Mouse (Mus musculus) adrenal gland, postnatal 36 days (tissue): ENCODE results near the gene Olfr492. TPM values are rescaled to one million over a fixed set of nuclear protein-coding genes. Genes with fewer than 3 reads are reported as not detected.

Experiments
- DNase-seq, 2 experiments: peaks; one replicate each; pipeline ENCODE4 v3.0.0; 2021; ENCODE audit warnings: mixed read lengths in 1 of 2
- long read RNA-seq, 2 experiments: library from polyadenylated mRNA; stranded (forward); transcript quantifications; one replicate each; pipeline ENCODE4 v2.0.0; 2021; ENCODE audit warnings: borderline sequencing depth in 2 of 2
- total RNA-seq, 2 experiments: library from RNA; stranded (reverse); gene quantifications; 2 replicates each; pipeline ENCODE4 v1.2.3; 2021

Gene Olfr492
- total RNA-seq, result not detected
- long read RNA-seq, experiment 1, result 0 reads
- long read RNA-seq, experiment 2, result 0 reads

DNA sequence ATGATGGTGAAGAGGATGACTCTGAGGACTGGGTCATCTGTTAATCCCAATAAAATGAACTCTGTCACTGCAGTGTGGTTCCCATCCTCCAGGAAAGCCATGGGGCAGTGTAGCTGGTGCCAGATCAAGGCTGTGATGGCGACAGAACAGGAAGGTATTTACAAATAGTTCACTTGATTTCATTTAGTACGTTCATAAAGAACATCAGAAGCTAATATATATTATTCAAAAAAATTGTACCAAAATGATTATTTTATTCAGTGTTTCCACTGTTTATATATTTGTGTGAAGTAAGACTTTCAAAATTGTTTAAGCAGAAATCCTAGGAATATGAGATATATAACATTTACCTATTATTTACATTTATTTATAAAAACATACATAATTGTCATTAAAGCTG is at the start of gene Olfr492:
Gene Olfr492, minus strand, starts transcription at position 101 of the 400 bp plus-strand sequence.
- DNase-seq, result no peak

DNA sequence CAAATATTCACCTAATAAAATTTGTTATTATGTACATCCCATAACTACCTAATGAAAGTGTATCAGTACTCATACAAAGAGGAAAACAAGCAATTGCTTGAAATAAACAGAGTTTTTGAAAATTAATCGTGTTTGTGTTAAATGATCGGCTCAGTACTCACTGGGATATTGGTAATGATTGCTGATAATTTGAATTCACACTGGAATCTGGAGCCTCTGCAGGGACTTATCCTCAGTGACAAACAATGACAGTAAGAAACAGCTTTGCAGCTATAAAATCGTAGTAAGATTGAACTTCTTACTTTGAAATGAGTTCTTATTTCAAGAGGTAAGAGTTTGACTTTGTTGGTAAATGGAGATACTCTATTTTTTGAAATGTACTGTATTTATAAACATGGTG is 41.6 kb upstream of the Olfr492 start, which contains the start of gene Olfr494:
Gene Olfr494, plus strand, starts transcription at position 301 of the 400 bp plus-strand sequence.
- DNase-seq, result no peak

DNA sequence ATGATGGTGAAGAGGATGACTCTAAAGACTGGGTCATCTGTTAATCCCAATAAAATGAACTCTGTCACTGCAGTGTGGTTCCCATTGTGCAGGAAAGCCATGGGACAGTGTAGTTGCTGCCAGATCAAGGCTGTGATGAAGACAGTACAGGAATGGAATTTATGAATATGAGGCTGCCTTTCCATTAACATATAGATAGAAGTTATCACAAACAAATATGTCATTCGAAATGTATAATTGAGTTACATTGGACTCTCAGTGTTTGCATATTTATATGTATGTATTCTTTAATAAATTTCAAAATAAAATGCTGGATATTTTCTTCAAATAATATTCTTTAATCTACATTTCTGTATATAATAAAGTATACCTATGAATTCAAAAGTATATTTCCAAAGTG is 23.4 kb upstream of the Olfr492 start, which contains the start of gene Olfr493:
Gene Olfr493, minus strand, starts transcription at position 101 of the 400 bp plus-strand sequence.
- no peak for DNase-seq

DNA sequence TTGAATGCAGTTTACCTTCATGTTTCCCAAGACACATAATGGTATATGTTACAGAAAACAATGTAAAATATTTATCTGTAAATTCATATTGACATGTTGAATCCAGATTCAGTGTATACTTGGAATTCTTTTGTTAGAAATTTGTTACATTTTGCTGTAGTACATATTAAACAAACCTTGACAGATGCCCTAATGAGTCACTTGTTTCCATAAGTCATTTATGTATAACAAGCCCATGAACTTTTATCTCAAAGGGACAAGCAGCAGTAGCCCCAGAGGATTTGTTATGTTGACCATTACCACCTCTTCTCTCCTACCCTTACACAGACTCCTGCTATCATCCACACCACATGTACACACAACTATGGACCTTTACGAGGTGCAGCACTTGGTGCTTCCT is 10.3 kb downstream of the Olfr492 start, which contains the start of gene Olfr491:
Gene Olfr491, plus strand, starts transcription at position 301 of the 400 bp plus-strand sequence.
- DNase-seq, result no peak

DNA sequence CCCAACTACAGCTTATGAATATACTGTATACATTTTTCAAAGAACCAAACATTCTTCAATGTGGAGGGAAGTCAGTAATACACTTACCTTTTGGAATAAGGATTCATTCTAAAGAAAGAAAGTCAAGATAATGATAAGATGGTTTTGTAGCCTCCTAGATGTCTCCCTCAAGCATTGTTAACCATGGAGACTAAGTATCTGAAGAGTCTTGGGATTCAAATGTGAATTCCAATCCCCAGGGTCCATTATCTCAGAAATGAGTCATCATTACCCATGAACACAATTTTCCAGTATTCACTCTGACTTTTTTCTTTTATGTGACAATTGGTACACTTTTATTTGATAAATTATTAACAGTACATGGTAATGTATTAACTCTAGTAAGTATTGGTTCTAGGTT is 34.6 kb downstream of the Olfr492 start, which contains the start of gene Olfr490:
Gene Olfr490, minus strand, starts transcription at position 101 of the 400 bp plus-strand sequence.
- DNase-seq, result no peak

Other genes starting within 250 kb of the Olfr492 start
- not detected for gene Olfr481, start 243.8 kb downstream of the Olfr492 start, total RNA-seq
- gene Olfr482, start 226.1 kb downstream of the Olfr492 start, total RNA-seq, result 1 to 10 TPM; 1.1 to 1.5 TPM
- not detected for gene Olfr483, start 222.8 kb downstream of the Olfr492 start, total RNA-seq
- not detected for gene Olfr484, start 196.2 kb downstream of the Olfr492 start, total RNA-seq
- not detected for gene Olfr485, start 163.8 kb downstream of the Olfr492 start, total RNA-seq
- not detected for gene Olfr486, start 150.9 kb downstream of the Olfr492 start, total RNA-seq
- not detected for gene Olfr487, start 109.0 kb downstream of the Olfr492 start, total RNA-seq
- gene Olfr488, start 65.3 kb downstream of the Olfr492 start, total RNA-seq, result not detected
- gene Olfr490, start 34.7 kb downstream of the Olfr492 start, total RNA-seq, result not detected
- gene Olfr491, start 10.2 kb downstream of the Olfr492 start, total RNA-seq, result not detected
- gene Olfr493, start 23.3 kb upstream of the Olfr492 start, total RNA-seq, result not detected
- not detected for gene Olfr494, start 41.7 kb upstream of the Olfr492 start, total RNA-seq
- gene Olfr495, start 69.5 kb upstream of the Olfr492 start, total RNA-seq, result not detected
- gene Olfr497, start 96.7 kb upstream of the Olfr492 start, total RNA-seq, result not detected
- gene Olfr498, start 141.7 kb upstream of the Olfr492 start, total RNA-seq, result not detected
- gene Olfr502, start 201.4 kb upstream of the Olfr492 start, total RNA-seq, result not detected
- gene Olfr503, start 220.9 kb upstream of the Olfr492 start, total RNA-seq, result not detected
- not detected for gene Olfr504, start 242.1 kb upstream of the Olfr492 start, total RNA-seq